Mouse (Mus musculus): ENCODE measurements around the gene Cox7a2l.

Gene Cox7a2l

DNA sequence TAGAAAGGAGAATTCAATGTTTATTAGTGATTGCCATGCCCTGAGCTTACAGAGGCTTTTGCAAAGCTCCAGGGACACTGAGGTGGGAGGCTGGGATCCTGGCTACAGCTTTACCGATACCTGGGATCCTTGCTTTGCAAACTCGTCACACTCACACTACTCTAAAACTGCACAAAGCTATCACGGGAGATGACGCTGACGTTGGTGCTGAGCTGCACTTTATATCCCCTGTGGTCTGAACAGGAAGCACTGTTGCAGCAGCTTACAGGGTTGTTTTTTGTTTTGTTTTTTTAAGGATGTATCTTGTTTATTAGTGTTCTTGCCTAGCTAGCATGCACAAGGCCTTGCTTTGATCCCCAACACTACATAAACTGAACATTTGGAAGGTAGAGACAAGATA, 63.5 kb downstream of the Cox7a2l start:
- in situ Hi-C loops (cut with MboI; ENCODE audit: low sequenced_read_pairs), result no loop called here

DNA sequence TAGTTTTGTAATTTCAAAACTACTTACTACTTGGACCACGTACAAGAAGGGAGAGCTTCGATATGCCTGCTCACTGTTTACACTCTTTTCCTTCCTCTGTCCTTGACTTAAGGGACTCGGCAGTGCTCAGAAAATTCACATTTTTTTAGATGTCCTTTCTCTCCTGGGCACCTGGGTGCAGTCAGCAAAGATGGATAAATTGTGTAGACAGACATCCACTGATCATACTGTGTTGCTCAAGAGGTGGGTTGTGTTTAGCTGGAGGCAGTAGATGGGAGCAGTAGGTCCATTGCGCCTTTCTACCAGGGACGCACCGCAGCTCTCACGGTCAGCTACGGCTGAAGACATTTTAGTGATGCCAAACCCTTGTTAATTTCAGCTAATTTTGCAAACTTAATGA, 64.7 kb downstream of the Cox7a2l start:
- in situ Hi-C loops (cut with MboI; ENCODE audit: low sequenced_read_pairs), result no loop called here
